Mouse (Mus musculus): ENCODE measurements around the gene Map2k7. TPM values are rescaled to one million over a fixed set of nuclear protein-coding genes. Genes with fewer than 3 reads are reported as not detected.

Gene Map2k7
- 80.1 TPM for polyA plus RNA-seq (2017; shearing (Covaris generic))

GRCm38 (mm10) chr8:4238434-4239192 is at the start of gene Map2k7, which contains the start of gene Gm49320:
Gene Map2k7 (plus strand): TSS chr8:4238740.
Gene Gm49320 (plus strand): TSS chr8:4238865.

GRCm38 (mm10) chr8:4216791-4217621 is 21.5 kb upstream of the Map2k7 start, which contains the start of gene Prr36:
Gene Prr36 (minus strand): TSS chr8:4217459.

GRCm38 (mm10) chr8:4226739-4227347 is 11.7 kb upstream of the Map2k7 start, which contains the start of gene Lrrc8e:
Gene Lrrc8e (plus strand): TSS chr8:4226827.

GRCm38 (mm10) chr8:4247951-4248540 is 9.5 kb downstream of the Map2k7 start, which contains the start of gene Tgfbr3l:
Gene Tgfbr3l (plus strand): TSS chr8:4248214.

GRCm38 (mm10) chr8:4252934-4253841 is 14.6 kb downstream of the Map2k7 start, which contains the start of gene Snapc2:
Gene Snapc2 (plus strand): TSS chr8:4253080.

GRCm38 (mm10) chr8:4259125-4259804 is 20.7 kb downstream of the Map2k7 start, which contains the start of gene Ctxn1:
Gene Ctxn1 (minus strand): TSS chr8:4259274.

GRCm38 (mm10) chr8:4275275-4276110 is 37.0 kb downstream of the Map2k7 start, which contains the start of gene Timm44:
Gene Timm44 (minus strand): TSS chr8:4275913.

Other genes starting within 250 kb of the Map2k7 start
- gene Cd209f, start 132.9 kb upstream of the Map2k7 start, polyA plus RNA-seq (2017; shearing (Covaris generic)) = 0.38 TPM
- 0.87 TPM for gene Cd209g, start 104.6 kb upstream of the Map2k7 start, polyA plus RNA-seq (2017; shearing (Covaris generic))
- 10.3 TPM for gene Evi5l, start 72.2 kb upstream of the Map2k7 start, polyA plus RNA-seq (2017; shearing (Covaris generic))
- gene Prr36, start 21.3 kb upstream of the Map2k7 start, polyA plus RNA-seq (2017; shearing (Covaris generic)) = 0.12 TPM
- gene Lrrc8e, start 11.9 kb upstream of the Map2k7 start, polyA plus RNA-seq (2017; shearing (Covaris generic)) = 0.26 TPM
- gene Gm49320, start 125 bp downstream of the Map2k7 start, polyA plus RNA-seq (2017; shearing (Covaris generic)) = 0.35 TPM
- gene Tgfbr3l, start 9.5 kb downstream of the Map2k7 start, polyA plus RNA-seq (2017; shearing (Covaris generic)) = 1.1 TPM
- gene Snapc2, start 14.3 kb downstream of the Map2k7 start, polyA plus RNA-seq (2017; shearing (Covaris generic)) = 13.9 TPM
- gene Ctxn1, start 20.5 kb downstream of the Map2k7 start, polyA plus RNA-seq (2017; shearing (Covaris generic)) = 0.95 TPM
- 49.1 TPM for gene Timm44, start 37.2 kb downstream of the Map2k7 start, polyA plus RNA-seq (2017; shearing (Covaris generic))
- gene Ccl25, start 86.5 kb downstream of the Map2k7 start, polyA plus RNA-seq (2017; shearing (Covaris generic)) = 4.7 TPM
- 211 TPM for gene Elavl1, start 86.7 kb downstream of the Map2k7 start, polyA plus RNA-seq (2017; shearing (Covaris generic))

All from effector memory CD4-positive, alpha-beta T cell, adult 7 months (primary cell).